Mouse (Mus musculus) mouse embryonic stem cell (cell line): Measurements from ENCODE around the gene Lrrc1.
"Not testable (repeated sequence)": the region's sequence is repeated elsewhere in the genome, so short reads cannot be mapped to it uniquely, and the experiment has no call there.

Experiments used
- in situ Hi-C, 2 experiments: fragments of 300-500 bp; cut with MboI; formaldehyde crosslinking; loops; 1 replicate in 1 of 2; 3 replicates in 1 of 2; pipeline ENCODE4 v1.14.3; 2019 to 2020; ENCODE audit warnings: low sequenced_read_pairs in 2 of 2, low pct_unique_long_range_greater_than_20kb in 1 of 2, mixed read lengths in 1 of 2; ENCODE audit not compliant: unreplicated experiment in 1 of 2

The Lrrc1 gene

GRCm38 (mm10) chr9:77544354-77545067 lies at the start of gene Lrrc1:
TSS of gene Lrrc1 (minus strand) at chr9:77544870.
- in situ Hi-C loops, result loop anchor here in 1 of 2 experiments (10.0 kb wide), 1 partner anchor 140 kb away; no protein-coding TSS in a partner anchor

- in situ Hi-C loops, result no loop called here
These were observed 47.8 kb upstream of the Lrrc1 start for GRCm38 (mm10) chr9:77592423-77592822.

GRCm38 (mm10) chr9:77589496-77589895 lies 44.8 kb upstream of the Lrrc1 start:
- in situ Hi-C loops, result no loop called here

- in situ Hi-C loops, result no loop called here
These were observed 42.9 kb upstream of the Lrrc1 start for GRCm38 (mm10) chr9:77587616-77588015.

- in situ Hi-C loops, result no loop called here
These were observed 42.3 kb upstream of the Lrrc1 start for GRCm38 (mm10) chr9:77586806-77587591.

- in situ Hi-C loops, result no loop called here
These were observed 40.1 kb upstream of the Lrrc1 start for GRCm38 (mm10) chr9:77584746-77585145.

GRCm38 (mm10) chr9:77583302-77583701 lies 38.6 kb upstream of the Lrrc1 start:
- in situ Hi-C loops, result no loop called here

- in situ Hi-C loops, result no loop called here
These were observed 35.2 kb upstream of the Lrrc1 start for GRCm38 (mm10) chr9:77579827-77580226.

- in situ Hi-C loops, result no loop called here
These were observed 33.3 kb upstream of the Lrrc1 start for GRCm38 (mm10) chr9:77577931-77578330.

GRCm38 (mm10) chr9:77577409-77577808 lies 32.7 kb upstream of the Lrrc1 start:
- in situ Hi-C loops, result no loop called here

GRCm38 (mm10) chr9:77576320-77576719 lies 31.6 kb upstream of the Lrrc1 start:
- in situ Hi-C loops, result no loop called here

- in situ Hi-C loops, result not testable (repeated sequence)
These were observed 30.3 kb upstream of the Lrrc1 start for GRCm38 (mm10) chr9:77574996-77575395.

GRCm38 (mm10) chr9:77571851-77572250 lies 27.2 kb upstream of the Lrrc1 start:
- in situ Hi-C loops, result no loop called here

- in situ Hi-C loops, result no loop called here
These were observed 24.3 kb upstream of the Lrrc1 start for GRCm38 (mm10) chr9:77568789-77569506.

- in situ Hi-C loops, result no loop called here
These were observed 17.2 kb upstream of the Lrrc1 start for GRCm38 (mm10) chr9:77561827-77562226.

- in situ Hi-C loops, result no loop called here
These were observed 13.3 kb upstream of the Lrrc1 start for GRCm38 (mm10) chr9:77557963-77558362.

GRCm38 (mm10) chr9:77557181-77557580 lies 12.5 kb upstream of the Lrrc1 start:
- in situ Hi-C loops, result no loop called here

GRCm38 (mm10) chr9:77556435-77556834 lies 11.8 kb upstream of the Lrrc1 start:
- in situ Hi-C loops, result no loop called here

GRCm38 (mm10) chr9:77553465-77553864 lies 8.8 kb upstream of the Lrrc1 start:
- in situ Hi-C loops, result no loop called here
